Mouse (Mus musculus) kidney, embryonic 15.5 days (tissue): Measurements from ENCODE around the gene Hddc2. TPM values are rescaled to one million over a fixed set of nuclear protein-coding genes. Genes with fewer than 3 reads are reported as not detected.

ENCODE experiments used
- ATAC-seq: fragments of 200-750 bp; cut with Nextera tagmentation; replicated peaks from 2 replicates; pipeline ENCODE4 v1.8.0; 2017; ENCODE audit warnings: moderate TSS enrichment; ENCODE audit not compliant: low FRiP score
- H3K27ac ChIP-seq: fragments of 300-500 bp; sonication (generic); 2 replicates; pipeline ENCODE4 v1.5.1; 2015; ENCODE audit warnings: mild to moderate bottlenecking, inconsistent platforms
- H3K27me3 ChIP-seq: fragments of 300-500 bp; sonication (generic); 2 replicates; pipeline ENCODE4 v1.6.1; 2015; ENCODE audit warnings: inconsistent platforms
- H3K36me3 ChIP-seq: fragments of 300-500 bp; sonication (generic); 2 replicates; pipeline ENCODE4 v1.6.1; 2015; ENCODE audit warnings: inconsistent platforms
- H3K4me1 ChIP-seq: fragments of 300-500 bp; sonication (generic); 2 replicates; pipeline ENCODE4 v1.6.1; 2015; ENCODE audit warnings: inconsistent platforms
- H3K4me2 ChIP-seq: fragments of 300-500 bp; sonication (generic); 2 replicates; pipeline ENCODE4 v1.6.1; 2015; ENCODE audit warnings: moderate library complexity, mild to moderate bottlenecking, inconsistent platforms
- H3K4me3 ChIP-seq: fragments of 300-500 bp; sonication (generic); replicated peaks from 2 replicates; pipeline ENCODE4 v1.5.1; 2015; ENCODE audit warnings: mild to moderate bottlenecking, inconsistent platforms
- H3K9ac ChIP-seq: fragments of 300-500 bp; sonication (generic); 2 replicates; pipeline ENCODE4 v1.6.1; 2015; ENCODE audit warnings: mild to moderate bottlenecking, inconsistent platforms
- H3K9me3 ChIP-seq: fragments of 300-500 bp; sonication (generic); replicated peaks from 2 replicates; pipeline ENCODE4 v1.6.1; 2016; ENCODE audit warnings: inconsistent platforms
- WGBS: fragments of 180-500 bp; shearing (Covaris S2); methylation state at CpG from one replicate; pipeline ENCODE4 v1.1.7; 2015; ENCODE audit warnings: mixed read lengths; 5-methylcytosine and 5-hydroxymethylcytosine counted together
- polyA plus RNA-seq: library from polyadenylated mRNA; unstranded; fragments of >200 nt; fragmentation: Nextera tagmentation; extraction: Ambion mirVana; gene quantifications from 2 replicates; pipeline ENCODE4 v1.2.1, GENCODE M21; 2015

The Hddc2 gene
- polyA plus RNA-seq, 1 experiment from 2014 or later, result 73.4 TPM

DNA sequence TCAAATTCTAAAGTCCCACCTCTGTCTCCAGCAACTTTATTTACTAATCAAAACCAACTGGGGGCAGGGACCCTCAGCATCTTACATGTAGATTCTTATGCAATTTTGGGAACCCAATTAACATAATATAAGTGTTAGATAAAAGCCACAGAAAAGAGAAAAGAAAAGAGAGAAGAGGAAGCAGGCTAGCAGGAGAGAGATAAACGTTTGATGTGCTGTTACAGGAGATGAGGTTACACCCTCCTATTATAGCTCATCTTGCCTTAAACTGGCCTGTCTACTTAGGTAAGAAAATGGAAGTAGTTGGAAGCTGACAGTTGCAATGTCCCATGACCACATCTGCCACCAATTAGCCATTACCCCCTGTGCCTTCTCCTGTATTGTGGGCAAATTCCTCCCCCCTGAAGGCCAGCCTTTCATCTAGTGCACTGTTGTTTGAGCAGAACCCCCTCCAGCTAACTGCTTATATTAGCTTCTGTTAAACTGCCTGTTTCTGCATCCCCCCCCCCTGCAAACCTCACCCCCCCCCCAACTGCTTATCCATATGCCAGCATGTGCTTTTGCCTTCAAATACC lies 6.1 kb upstream of the Hddc2 start:
- Histone ChIP-seq H3K4me2 (no peak overlapping the region), H3K27me3 (no peaks in the 10 kb centered on the region), H3K4me3 (no peak overlapping the region), H3K36me3 (no peaks in the 10 kb centered on the region), H3K9ac (no peak overlapping the region), H3K27ac (no peak overlapping the region), H3K9me3 (no peaks in the 10 kb centered on the region), H3K4me1 (no peaks in the 10 kb centered on the region)
- ATAC-seq, result no peak
- 13% methylated on average over 1 of the region's 1 CpGs for WGBS

DNA sequence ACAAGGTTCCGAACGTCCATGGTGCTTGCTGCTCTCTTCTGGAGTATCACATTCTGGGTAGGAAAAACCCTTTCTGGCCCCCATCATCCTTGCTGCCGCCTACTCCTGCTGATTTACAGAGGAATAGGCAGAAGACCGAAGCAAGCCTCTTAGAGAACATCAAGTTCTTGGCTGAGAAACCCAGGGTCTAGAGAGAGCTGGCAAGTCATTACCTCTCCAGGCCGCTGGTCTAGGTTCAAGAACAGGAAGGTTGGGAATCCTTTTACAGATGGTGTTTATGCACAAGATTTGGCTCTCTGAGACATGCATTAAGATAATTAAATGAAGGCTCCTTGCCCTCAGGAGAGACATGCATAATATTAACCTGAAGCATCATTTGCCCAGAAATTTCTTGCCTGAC lies 5.3 kb downstream of the Hddc2 start:
- Histone ChIP-seq H3K9me3 (no peaks in the 10 kb centered on the region), H3K9ac (no peak overlapping the region), H3K4me1 (peaks cover 9% of the 10 kb centered on the region; the same call in 1 of the 2 replicates), H3K27ac (no peak overlapping the region), H3K4me2 (no peak overlapping the region), H3K27me3 (no peaks in the 10 kb centered on the region), H3K4me3 (no peak overlapping the region), H3K36me3 (peaks cover 54% of the 10 kb centered on the region)
- WGBS, result 82% methylated on average over 5 of the region's 5 CpGs
- ATAC-seq, result no peak

DNA sequence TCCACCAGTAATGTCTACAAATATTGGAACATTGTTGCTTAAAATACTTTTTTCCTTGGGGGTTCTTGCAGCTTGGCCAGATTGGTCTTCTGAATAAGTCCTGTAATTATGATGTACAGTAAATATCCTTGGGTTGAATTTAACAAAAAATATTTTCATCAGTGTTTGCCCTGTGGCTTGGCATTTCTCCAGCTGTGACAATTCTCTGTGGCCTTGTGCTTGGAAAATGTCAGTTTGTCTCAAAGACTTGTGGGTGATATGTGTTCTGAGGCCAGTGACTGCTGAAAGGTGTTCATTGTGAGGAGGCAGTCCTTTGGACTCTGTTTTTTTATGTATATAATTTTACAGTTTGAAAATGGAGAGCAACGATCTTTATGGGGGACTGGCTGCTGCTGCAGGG lies 16.3 kb downstream of the Hddc2 start:
- H3K4me3 ChIP-seq, result no peak overlapping the region
- no peaks in the 10 kb centered on the region for H3K4me1 ChIP-seq
- ATAC-seq, result no peak
- no peaks in the 10 kb centered on the region for H3K9me3 ChIP-seq
- H3K4me2 ChIP-seq, result no peak overlapping the region
- H3K36me3 ChIP-seq, result peaks cover 35% of the 10 kb centered on the region
- H3K9ac ChIP-seq, result no peak overlapping the region
- H3K27ac ChIP-seq, result no peak overlapping the region
- WGBS, result 89% methylated on average over 1 of the region's 1 CpGs
- no peaks in the 10 kb centered on the region for H3K27me3 ChIP-seq

DNA sequence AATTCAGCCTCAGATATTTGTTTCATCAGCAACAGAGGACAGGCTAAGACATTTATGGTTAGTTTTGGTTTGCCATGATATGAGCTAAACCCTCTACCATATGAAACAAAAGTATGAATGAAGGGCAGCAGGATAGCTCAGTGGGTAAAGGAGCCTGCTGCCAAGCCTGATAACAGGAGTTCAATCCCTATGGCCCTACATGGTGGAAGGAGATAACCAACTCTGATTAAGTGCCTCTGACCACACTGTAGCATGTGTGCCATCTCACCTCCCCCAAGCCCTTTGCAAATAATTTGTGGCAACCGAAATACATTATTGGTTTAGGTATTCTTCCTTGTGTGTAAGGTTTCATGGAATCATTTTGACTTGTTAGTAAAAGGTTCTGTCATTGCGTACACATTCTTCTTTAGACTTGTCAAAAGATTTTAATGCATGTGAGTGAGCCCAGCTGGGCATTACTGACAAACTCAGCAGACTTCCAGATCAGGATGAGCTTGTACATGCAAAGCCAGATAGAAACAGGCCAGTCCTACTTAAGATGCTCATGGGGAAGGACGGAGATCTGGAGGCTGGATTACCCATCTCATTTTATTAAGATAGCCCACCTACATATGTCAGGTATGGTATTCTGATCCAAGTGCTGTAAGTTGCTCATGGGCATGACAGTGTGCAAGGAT lies 17.2 kb downstream of the Hddc2 start:
- ATAC-seq, result no peak
- peaks cover 35% of the 10 kb centered on the region for H3K36me3 ChIP-seq
- 88% methylated on average over 3 of the region's 3 CpGs for WGBS
- no peak overlapping the region for H3K4me3 ChIP-seq
- no peaks in the 10 kb centered on the region for H3K9me3 ChIP-seq
- H3K27ac ChIP-seq, result no peak overlapping the region
- H3K4me1 ChIP-seq, result no peaks in the 10 kb centered on the region
- no peak overlapping the region for H3K4me2 ChIP-seq
- H3K9ac ChIP-seq, result no peak overlapping the region
- H3K27me3 ChIP-seq, result no peaks in the 10 kb centered on the region

DNA sequence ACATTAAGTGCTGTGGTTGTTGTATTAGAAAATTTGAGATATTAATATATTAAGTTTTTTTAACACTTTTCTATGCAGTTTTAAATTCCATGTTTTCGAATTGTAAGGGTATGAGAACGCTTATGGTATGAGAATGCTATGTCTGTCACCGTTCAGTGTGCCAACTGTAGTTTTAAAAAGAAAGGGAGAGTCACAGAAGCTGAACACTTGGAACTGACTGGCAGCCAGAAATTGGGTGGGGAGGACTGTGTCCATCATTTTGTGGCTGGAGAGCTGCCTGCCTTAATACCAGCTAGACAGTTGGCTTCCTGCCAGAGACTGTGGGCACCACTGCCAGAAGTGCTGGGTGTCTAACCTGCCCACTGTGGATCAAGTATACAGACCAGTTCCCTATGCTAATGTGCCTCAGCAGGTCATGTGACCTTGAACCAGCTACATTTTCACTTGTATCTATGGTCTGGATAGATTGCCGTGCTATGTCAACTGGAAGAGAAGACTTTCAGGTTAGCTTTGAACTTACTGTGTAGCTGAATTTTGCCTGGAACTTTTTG lies 18.1 kb downstream of the Hddc2 start:
- ATAC-seq, result no peak
- H3K9me3 ChIP-seq, result no peaks in the 10 kb centered on the region
- no peaks in the 10 kb centered on the region for H3K4me1 ChIP-seq
- H3K4me2 ChIP-seq, result no peak overlapping the region
- H3K27ac ChIP-seq, result no peak overlapping the region
- H3K36me3 ChIP-seq, result peaks cover 26% of the 10 kb centered on the region
- H3K4me3 ChIP-seq, result no peak overlapping the region
- 87% methylated on average over 4 of the region's 4 CpGs for WGBS
- H3K27me3 ChIP-seq, result no peaks in the 10 kb centered on the region
- no peak overlapping the region for H3K9ac ChIP-seq

DNA sequence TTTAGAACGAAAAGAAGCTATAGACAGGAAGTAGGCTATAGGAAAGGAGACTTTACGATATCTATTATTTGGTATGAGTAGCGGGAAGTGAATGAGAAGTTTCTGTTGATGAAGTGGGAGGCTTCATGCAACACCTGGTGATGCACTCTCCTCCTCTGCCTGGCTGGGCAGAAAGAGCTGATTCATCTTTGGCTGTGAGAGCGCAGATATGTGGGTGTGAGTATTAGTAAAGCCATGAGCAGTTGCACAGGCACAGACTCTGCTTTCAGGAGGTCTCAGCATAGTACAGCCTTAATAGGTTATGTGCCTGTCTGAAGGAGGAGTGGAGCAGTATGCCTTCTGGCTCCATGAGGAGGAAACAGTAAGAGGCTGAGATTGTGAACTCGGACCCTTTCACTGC lies 23.2 kb downstream of the Hddc2 start:
- ATAC-seq, result no peak
- no peak overlapping the region for H3K4me3 ChIP-seq
- no peak overlapping the region for H3K9ac ChIP-seq
- 83% methylated on average over 5 of the region's 5 CpGs for WGBS
- no peaks in the 10 kb centered on the region for H3K4me1 ChIP-seq
- no peak overlapping the region for H3K27ac ChIP-seq
- no peaks in the 10 kb centered on the region for H3K36me3 ChIP-seq
- no peak overlapping the region for H3K4me2 ChIP-seq
- no peaks in the 10 kb centered on the region for H3K27me3 ChIP-seq
- H3K9me3 ChIP-seq, result no peaks in the 10 kb centered on the region

DNA sequence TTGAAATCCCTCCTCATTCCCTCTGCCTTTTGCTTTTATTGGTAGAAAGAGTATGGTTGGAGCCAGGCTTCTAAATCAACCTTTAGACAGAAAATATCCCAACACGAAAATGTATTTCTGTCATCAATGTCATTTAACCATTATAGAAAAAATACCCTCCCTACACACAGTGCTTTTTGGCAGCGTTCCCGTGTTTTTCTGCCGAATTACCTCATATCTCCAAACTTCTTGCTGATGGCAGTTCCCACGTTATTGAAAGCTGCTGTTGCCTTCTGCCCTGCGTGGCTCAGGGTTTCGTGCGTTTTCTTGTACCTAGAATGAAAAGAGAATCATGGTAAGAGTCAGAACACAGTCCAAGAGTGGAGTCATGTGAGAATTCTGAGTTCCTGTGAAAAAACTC lies 33.2 kb downstream of the Hddc2 start:
- Histone ChIP-seq H3K4me2 (no peak overlapping the region), H3K9me3 (no peaks in the 10 kb centered on the region), H3K9ac (no peak overlapping the region), H3K36me3 (no peaks in the 10 kb centered on the region), H3K4me3 (no peak overlapping the region), H3K27me3 (no peaks in the 10 kb centered on the region), H3K4me1 (no peaks in the 10 kb centered on the region), H3K27ac (no peak overlapping the region)
- ATAC-seq, result no peak
- 63% methylated on average over 8 of the region's 8 CpGs for WGBS

DNA sequence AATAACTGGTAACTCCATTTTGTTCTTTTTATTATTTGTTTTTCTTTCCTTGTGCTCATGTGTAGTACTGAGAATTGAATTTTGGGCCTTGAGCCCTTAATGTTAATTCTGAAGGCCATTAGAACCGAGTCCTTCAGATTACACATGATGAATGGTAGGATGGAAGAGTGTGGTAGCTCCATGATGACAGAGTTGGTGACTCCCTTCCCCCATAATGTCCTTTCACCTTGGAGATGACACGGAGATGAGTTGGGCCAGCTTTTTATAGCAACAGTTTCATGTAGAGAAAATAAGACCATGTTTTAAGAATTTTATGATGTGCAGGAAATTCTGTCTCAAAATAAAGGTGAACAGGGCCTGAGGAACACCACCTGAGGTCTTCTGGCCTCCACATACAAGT lies 37.9 kb downstream of the Hddc2 start:
- no peaks in the 10 kb centered on the region for H3K4me1 ChIP-seq
- H3K4me2 ChIP-seq, result no peak overlapping the region
- ATAC-seq, result no peak
- no peaks in the 10 kb centered on the region for H3K9me3 ChIP-seq
- 79% methylated on average over 2 of the region's 2 CpGs for WGBS
- H3K4me3 ChIP-seq, result no peak overlapping the region
- no peaks in the 10 kb centered on the region for H3K27me3 ChIP-seq
- no peaks in the 10 kb centered on the region for H3K36me3 ChIP-seq
- no peak overlapping the region for H3K9ac ChIP-seq
- H3K27ac ChIP-seq, result no peak overlapping the region

DNA sequence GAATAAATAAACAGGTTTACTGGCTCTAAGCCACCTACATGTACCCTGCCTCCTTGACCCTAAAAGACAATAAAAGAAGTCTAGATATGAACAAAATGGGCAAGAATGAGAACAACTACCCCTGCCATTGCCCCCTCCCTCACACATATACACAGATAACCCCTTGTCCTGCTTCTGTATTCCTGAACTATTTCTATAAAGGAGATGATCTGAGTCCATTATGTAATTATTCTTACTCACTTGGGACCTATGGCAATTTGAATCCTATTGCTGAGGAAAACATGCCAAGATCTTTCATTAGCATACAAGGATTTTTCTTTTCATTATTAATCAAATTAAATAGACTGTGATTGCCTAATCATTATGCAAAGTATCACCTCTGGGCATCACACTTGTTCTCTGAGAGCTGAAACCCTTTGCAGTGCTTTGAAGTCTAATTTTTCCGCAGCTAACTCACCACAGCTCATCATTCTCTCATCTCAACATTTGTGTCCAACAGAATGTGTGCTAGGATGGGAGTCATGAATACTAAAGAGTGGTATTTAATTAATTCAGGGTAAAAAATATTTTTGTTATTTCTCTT lies 39.8 kb downstream of the Hddc2 start:
- 87% methylated on average over 1 of the region's 1 CpGs for WGBS
- Histone ChIP-seq H3K36me3 (no peaks in the 10 kb centered on the region), H3K4me2 (no peak overlapping the region), H3K9ac (no peak overlapping the region), H3K4me3 (no peak overlapping the region), H3K4me1 (no peaks in the 10 kb centered on the region), H3K27ac (no peak overlapping the region), H3K27me3 (no peaks in the 10 kb centered on the region), H3K9me3 (no peaks in the 10 kb centered on the region)
- ATAC-seq, result no peak

DNA sequence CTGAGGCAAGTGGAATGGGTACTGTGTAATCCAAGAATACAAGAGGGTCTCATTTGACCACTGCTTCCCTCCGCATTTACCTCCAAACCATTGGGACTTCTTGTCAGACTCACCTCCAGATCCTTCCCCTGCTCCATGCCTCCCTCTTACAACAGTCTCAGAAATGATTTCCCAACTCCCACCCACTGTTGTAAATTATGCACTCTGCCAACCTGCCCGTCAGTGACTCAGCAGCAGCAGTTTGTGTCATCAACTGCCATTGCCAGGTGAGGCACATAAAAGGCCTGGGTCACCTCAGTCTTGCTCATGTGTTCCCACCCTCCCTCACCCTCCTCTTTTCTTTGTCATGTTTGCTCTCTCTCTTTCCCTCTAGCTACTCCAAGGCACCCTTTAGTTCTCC lies 41.0 kb downstream of the Hddc2 start:
- WGBS, result 62% methylated on average over 2 of the region's 2 CpGs
- no peaks in the 10 kb centered on the region for H3K9me3 ChIP-seq

DNA sequence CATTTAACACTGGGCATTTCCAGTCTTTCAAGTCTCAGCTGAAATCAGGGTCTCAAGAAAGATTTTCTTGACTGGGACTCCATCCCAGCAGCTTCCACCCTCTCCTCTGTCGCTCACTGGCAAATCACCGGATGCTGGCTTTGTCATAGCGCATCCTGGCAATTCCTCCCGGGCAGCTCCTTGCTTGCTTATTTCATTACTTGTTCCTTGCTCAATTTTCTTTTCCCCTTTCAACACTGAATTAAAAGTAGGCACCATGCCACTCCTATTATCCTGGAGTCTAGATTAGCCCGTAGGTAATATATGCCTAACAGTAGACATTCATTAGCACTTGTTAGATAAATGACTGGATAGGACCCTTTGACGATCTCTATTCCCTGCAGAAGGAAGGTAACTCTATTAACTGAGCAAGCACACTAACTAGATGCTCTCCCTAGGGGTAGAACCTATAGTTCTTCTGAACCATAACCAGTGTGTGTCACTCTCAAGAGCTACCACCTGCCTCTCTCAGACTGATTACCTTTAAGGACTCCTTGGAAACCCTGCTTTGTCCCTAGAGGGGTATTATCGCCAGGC lies 41.8 kb downstream of the Hddc2 start:
- Histone ChIP-seq H3K4me1 (no peaks in the 10 kb centered on the region), H3K27ac (no peak overlapping the region), H3K4me2 (no peak overlapping the region), H3K36me3 (no peaks in the 10 kb centered on the region), H3K4me3 (no peak overlapping the region), H3K27me3 (no peaks in the 10 kb centered on the region), H3K9me3 (no peaks in the 10 kb centered on the region), H3K9ac (no peak overlapping the region)
- no peak for ATAC-seq
- 73% methylated on average over 7 of the region's 7 CpGs for WGBS

More for the DNA sequence above, 41.0 kb downstream of the Hddc2 start:
- no peak overlapping the region for H3K27ac ChIP-seq
- no peak overlapping the region for H3K4me3 ChIP-seq
- H3K4me1 ChIP-seq, result no peaks in the 10 kb centered on the region
- H3K4me2 ChIP-seq, result no peak overlapping the region
- H3K27me3 ChIP-seq, result no peaks in the 10 kb centered on the region
- ATAC-seq, result no peak
- no peaks in the 10 kb centered on the region for H3K36me3 ChIP-seq
- H3K9ac ChIP-seq, result no peak overlapping the region

DNA sequence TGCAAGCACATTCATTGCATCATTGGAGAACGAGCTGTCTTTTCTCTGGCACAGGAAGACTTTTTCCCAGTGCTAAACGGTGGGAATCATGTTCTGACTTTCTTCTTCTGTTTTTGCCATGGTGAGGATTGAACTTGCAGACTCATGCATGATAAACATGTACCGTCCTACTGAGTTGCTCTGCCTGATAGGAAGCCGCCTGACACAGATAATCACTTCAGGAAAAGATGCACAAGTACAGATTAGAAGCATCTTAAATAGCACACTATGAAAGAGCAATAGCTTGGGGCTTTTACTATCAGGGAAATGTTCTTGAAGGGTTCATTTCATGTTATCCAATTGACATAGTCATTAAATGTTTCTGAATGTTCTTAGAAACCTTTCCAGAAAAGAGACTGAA lies 46.6 kb downstream of the Hddc2 start:
- WGBS, result 85% methylated on average over 4 of the region's 4 CpGs
- no peak for ATAC-seq
- Histone ChIP-seq H3K4me3 (no peak overlapping the region), H3K27me3 (no peaks in the 10 kb centered on the region), H3K4me2 (no peak overlapping the region), H3K27ac (no peak overlapping the region), H3K9ac (no peak overlapping the region), H3K9me3 (no peaks in the 10 kb centered on the region), H3K36me3 (no peaks in the 10 kb centered on the region), H3K4me1 (no peaks in the 10 kb centered on the region)
